Mouse (Mus musculus) erythroblast, embryonic 14.5 days (primary cell): Measurements from ENCODE around the gene Dscam. TPM values are rescaled to one million over a fixed set of nuclear protein-coding genes. Genes with fewer than 3 reads are reported as not detected.

Source experiments
- H3K27me3 ChIP-seq: 2 replicates; pipeline ENCODE4 v1.6.1; 2012; ENCODE audit warnings: inconsistent platforms; ENCODE audit not compliant: control insufficient read depth
- H3K36me3 ChIP-seq: 2 replicates; pipeline ENCODE4 v1.6.1; 2012; ENCODE audit warnings: mild to moderate bottlenecking, inconsistent platforms; ENCODE audit not compliant: control insufficient read depth
- H3K4me1 ChIP-seq: 2 replicates; pipeline ENCODE4 v1.6.1; 2012; ENCODE audit warnings: inconsistent platforms; ENCODE audit not compliant: control insufficient read depth
- H3K4me3 ChIP-seq: replicated peaks from 2 replicates; pipeline ENCODE3; 2012; ENCODE audit warnings: moderate library complexity, mild to moderate bottlenecking, inconsistent platforms
- H3K9me3 ChIP-seq: 2 replicates; pipeline ENCODE4 v1.6.1; 2012; ENCODE audit warnings: low read length, inconsistent platforms, mixed read lengths; ENCODE audit not compliant: control insufficient read depth
- GATA1 ChIP-seq: IDR thresholded peaks from 2 replicates; pipeline ENCODE4 v1.6.1; 2012; ENCODE audit warnings: low read length, inconsistent platforms, mixed read lengths
- TAL1 ChIP-seq: IDR thresholded peaks from 3 replicates; pipeline ENCODE4 v1.6.1; 2012; ENCODE audit warnings: low read length, inconsistent platforms, mixed read lengths
- polyA plus RNA-seq: library from polyadenylated mRNA; stranded (reverse); fragments of >175 nt; gene quantifications from 2 replicates; pipeline ENCODE4 v1.2.3, GENCODE M21; 2012

Dscam gene
- polyA plus RNA-seq: not detected in 2 replicates

GRCm38 (mm10) chr16:97170513-97171081 lies at the start of gene Dscam:
Gene Dscam, minus strand, starts transcription at chr16:97170752.
- Histone ChIP-seq H3K36me3 (no peaks in the 10 kb centered on the region), H3K27me3 (peaks cover 57% of the 10 kb centered on the region), H3K9me3 (no peaks in the 10 kb centered on the region), H3K4me3 (no peak within 1 kb of the TSS), H3K4me1 (no peaks in the 10 kb centered on the region)
- TF ChIP-seq TAL1: no peak
- no peak for TF ChIP-seq GATA1

DNA sequence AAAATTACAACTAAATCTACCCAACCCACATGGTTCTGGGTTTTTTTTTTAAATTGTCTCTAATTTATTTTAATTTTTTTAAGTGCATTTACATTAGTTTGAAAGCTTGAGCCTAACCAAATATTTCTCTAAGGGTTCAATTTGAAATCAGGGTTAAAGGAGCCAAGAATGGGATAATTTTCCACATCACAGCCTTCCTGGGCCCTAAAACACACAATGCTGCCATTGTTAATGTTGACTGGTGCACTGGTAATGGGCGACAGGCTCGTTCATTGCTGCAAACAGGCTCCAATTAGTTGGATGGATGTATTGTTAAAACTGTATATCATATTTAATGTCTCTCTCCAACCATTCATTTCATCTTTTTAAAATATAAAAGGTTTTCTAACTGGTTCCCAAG lies 48.8 kb upstream of the Dscam start:
- H3K4me1 ChIP-seq: no peaks in the 10 kb centered on the region
- no peaks in the 10 kb centered on the region for H3K36me3 ChIP-seq
- no peak overlapping the region for H3K4me3 ChIP-seq
- no peaks in the 10 kb centered on the region for H3K27me3 ChIP-seq
- no peak for TF ChIP-seq TAL1
- no peak for TF ChIP-seq GATA1
- H3K9me3 ChIP-seq: 0 out of 2 replicates have a peak, but pooled peaks cover 3% of the 10 kb centered on the region

DNA sequence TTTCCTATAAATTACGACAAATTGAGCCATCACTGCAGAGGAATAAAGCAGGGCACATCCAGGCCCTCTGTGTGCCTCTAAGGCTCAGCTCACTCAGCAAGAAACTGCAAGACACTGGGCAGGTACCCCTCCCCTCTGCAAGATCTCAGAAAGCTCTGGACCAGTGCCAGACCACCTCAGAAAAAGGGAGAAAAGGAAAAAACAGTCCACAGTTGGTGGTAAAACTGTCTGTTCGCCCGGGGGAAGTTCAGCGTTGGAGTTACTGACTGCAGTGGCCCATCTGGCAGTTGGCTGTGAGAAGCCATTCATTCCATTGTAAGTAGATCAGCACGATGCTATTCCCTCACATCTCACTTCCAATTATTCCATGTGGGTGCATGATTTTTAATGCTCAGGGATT lies 39.4 kb upstream of the Dscam start:
- H3K36me3 ChIP-seq: no peaks in the 10 kb centered on the region
- no peaks in the 10 kb centered on the region for H3K27me3 ChIP-seq
- no peaks in the 10 kb centered on the region for H3K4me1 ChIP-seq
- no peak overlapping the region for H3K4me3 ChIP-seq
- TF ChIP-seq GATA1 (no peak), TAL1 (no peak)
- H3K9me3 ChIP-seq: no peaks in the 10 kb centered on the region

- no peak overlapping the region for H3K4me3 ChIP-seq
- TF ChIP-seq GATA1: no peak
- TF ChIP-seq TAL1: no peak
- no peaks in the 10 kb centered on the region for H3K36me3 ChIP-seq
- H3K9me3 ChIP-seq: no peaks in the 10 kb centered on the region
- no peaks in the 10 kb centered on the region for H3K27me3 ChIP-seq
- H3K4me1 ChIP-seq: no peaks in the 10 kb centered on the region
Observed at GRCm38 (mm10) chr16:97208276-97208675, 37.7 kb upstream of the Dscam start.

DNA sequence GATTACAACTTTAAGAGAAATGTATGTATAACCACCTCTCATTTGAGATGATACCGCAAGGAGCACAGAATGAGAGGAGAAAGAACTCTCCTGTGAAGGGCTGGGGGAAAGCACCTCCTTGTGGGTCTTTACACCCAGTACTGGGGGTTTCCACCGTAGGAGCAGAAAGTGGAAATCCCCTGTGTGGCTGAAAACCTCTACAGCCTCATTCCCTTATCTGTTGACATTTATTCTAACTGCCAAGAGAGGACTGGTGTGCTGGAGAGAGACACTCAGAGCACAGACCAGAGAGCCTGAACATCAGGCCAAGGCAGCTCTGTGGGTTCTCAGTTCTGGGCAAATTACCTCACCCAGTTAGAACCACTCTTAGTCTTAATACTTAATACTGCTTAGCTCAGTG lies 33.5 kb upstream of the Dscam start:
- no peaks in the 10 kb centered on the region for H3K36me3 ChIP-seq

DNA sequence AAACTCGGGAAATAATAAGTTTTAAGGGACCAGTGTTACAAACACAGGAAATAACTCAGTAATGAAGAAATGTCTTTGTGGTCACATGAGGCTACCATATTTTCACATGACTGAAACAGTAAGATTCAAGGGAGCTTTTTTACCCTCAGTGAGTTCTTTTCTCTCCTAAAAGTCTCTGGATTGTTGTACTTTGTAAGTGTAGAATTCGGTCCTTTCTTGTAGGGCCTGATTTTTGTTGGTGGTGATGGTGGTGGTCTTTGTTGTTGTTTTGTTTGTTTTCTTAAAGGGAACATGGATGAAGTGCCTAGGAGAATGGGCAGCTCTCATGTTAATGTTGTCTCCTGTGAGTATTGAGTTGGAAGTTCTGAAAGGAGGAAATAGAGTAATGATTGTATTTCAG lies 33.0 kb upstream of the Dscam start:
- Histone ChIP-seq H3K9me3 (no peaks in the 10 kb centered on the region), H3K4me3 (no peak overlapping the region), H3K36me3 (no peaks in the 10 kb centered on the region), H3K27me3 (no peaks in the 10 kb centered on the region), H3K4me1 (no peaks in the 10 kb centered on the region)
- TF ChIP-seq GATA1: no peak
- no peak for TF ChIP-seq TAL1

More for the DNA sequence above, 33.5 kb upstream of the Dscam start:
- no peaks in the 10 kb centered on the region for H3K9me3 ChIP-seq
- no peak for TF ChIP-seq GATA1
- no peak for TF ChIP-seq TAL1
- H3K4me3 ChIP-seq: no peak overlapping the region
- H3K27me3 ChIP-seq: no peaks in the 10 kb centered on the region
- H3K4me1 ChIP-seq: no peaks in the 10 kb centered on the region

GRCm38 (mm10) chr16:97194630-97195029 lies 24.1 kb upstream of the Dscam start:
- Histone ChIP-seq H3K9me3 (no peaks in the 10 kb centered on the region), H3K27me3 (no peaks in the 10 kb centered on the region)
- TF ChIP-seq TAL1: no peak
- TF ChIP-seq GATA1: no peak

GRCm38 (mm10) chr16:97194179-97194578 lies 23.6 kb upstream of the Dscam start:
- H3K36me3 ChIP-seq: no peaks in the 10 kb centered on the region
- TF ChIP-seq GATA1 (no peak), TAL1 (no peak)
- no peaks in the 10 kb centered on the region for H3K4me1 ChIP-seq
- no peak overlapping the region for H3K4me3 ChIP-seq
- no peaks in the 10 kb centered on the region for H3K9me3 ChIP-seq
- no peaks in the 10 kb centered on the region for H3K27me3 ChIP-seq

More at GRCm38 (mm10) chr16:97194630-97195029, 24.1 kb upstream of the Dscam start:
- H3K36me3 ChIP-seq: no peaks in the 10 kb centered on the region
- no peak overlapping the region for H3K4me3 ChIP-seq
- no peaks in the 10 kb centered on the region for H3K4me1 ChIP-seq

GRCm38 (mm10) chr16:97192296-97192695 lies 21.7 kb upstream of the Dscam start:
- Histone ChIP-seq H3K27me3 (no peaks in the 10 kb centered on the region), H3K9me3 (no peaks in the 10 kb centered on the region), H3K4me1 (no peaks in the 10 kb centered on the region), H3K36me3 (no peaks in the 10 kb centered on the region), H3K4me3 (no peak overlapping the region)
- TF ChIP-seq TAL1: no peak
- no peak for TF ChIP-seq GATA1

GRCm38 (mm10) chr16:97190604-97191003 lies 20.1 kb upstream of the Dscam start:
- TF ChIP-seq GATA1: no peak
- H3K27me3 ChIP-seq: no peaks in the 10 kb centered on the region
- H3K4me3 ChIP-seq: no peak overlapping the region
- no peaks in the 10 kb centered on the region for H3K36me3 ChIP-seq
- no peaks in the 10 kb centered on the region for H3K4me1 ChIP-seq
- H3K9me3 ChIP-seq: no peaks in the 10 kb centered on the region
